Mouse (Mus musculus) T-helper 1 cell (primary cell): ENCODE data around the gene Hnrnpr.

Experiments
- in situ Hi-C: fragments of 300-600 bp; cut with MboI, MseI; formaldehyde crosslinking; loops from one replicate; pipeline ENCODE4 v1.15.1; 2025; ENCODE audit warnings: high pct_unique_total_duplicates

Hnrnpr gene

DNA sequence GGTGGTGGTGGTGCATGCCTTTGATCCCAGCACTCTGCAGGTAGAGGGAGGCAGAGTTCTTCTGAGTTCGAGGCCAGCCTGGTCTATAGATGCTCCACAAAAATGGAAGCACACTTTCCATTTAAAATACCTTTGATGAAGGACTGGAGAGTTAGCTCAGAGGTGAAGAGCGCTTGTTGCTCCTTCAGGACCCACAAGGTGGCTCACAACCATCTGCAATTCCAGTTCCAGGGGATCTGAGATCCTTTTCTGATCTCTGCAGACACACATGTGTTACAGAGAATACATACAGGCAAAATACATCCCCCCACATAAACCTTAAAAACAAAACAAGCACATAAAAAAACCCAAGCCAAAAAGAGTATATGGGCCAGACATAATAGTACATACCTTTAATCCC is 2.4 kb upstream of the Hnrnpr start:
- in situ Hi-C loops = no loop called here

DNA sequence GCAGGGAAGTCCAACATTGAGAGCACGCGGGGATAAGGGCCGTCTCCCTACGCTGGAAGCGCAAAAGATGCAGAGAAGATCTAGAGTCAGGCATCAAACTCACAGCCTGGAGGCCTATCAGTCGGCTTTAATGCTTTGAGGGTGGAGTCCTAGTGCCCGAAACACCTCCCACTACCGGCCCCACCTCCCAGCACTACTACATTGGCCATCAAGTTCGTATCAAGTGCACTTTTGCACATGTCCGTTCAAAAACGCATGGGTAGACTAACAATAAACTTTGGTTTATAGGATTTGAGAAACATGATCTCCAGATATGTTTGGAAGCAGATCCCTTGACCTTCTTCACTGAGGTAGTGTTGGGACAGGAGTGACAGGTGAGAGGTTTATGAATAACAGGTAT is 962 bp upstream of the Hnrnpr start:
- in situ Hi-C loops = no loop called here

DNA sequence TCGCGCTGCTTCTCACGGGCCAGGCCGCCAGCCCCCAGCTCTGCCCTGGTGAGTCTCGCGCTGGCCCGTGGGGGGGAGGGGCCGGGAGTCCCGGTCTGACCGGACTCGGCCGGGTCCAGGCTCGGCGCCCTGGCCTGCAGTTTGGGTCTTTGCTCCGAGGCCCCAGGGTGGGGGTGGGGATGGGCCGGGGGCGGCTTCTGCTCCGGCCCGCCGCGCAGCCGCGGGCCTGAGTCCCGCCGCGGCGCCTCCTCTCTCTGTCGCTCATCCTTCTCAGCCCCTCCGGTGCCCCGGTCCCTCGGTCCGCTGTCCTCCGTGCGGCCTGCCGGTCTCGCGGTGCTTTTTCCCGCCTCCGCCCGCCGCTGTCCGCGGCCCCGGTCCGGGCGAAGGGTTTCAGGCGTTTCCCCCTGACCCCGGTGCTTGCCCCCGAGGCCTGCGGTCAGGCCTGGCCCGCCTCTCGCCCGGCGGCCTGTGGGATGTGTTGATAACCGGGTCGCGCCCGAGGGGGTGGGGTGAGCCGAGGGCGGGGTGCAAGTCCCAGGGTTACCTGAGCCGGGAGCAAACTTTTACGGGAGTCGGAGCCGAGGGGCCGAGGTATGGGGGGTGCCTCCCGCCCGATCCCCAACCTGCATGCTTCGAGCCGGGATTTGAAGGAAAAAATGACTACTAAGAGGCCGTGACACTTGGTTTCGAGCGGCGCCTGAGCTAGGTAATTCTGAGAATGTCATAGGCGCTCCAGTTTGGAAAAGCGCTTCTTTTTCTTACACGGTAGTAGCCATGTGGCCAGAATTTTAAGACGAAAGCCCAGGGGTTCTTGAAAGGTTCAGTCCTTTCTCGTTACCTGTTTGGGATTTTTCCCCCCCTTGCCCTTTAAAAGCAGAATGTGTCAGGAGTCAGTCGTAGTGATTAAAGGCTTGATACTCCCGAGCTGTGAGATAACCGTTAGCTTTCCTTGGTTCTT is 579 bp downstream of the Hnrnpr start:
- in situ Hi-C loops = no loop called here

DNA sequence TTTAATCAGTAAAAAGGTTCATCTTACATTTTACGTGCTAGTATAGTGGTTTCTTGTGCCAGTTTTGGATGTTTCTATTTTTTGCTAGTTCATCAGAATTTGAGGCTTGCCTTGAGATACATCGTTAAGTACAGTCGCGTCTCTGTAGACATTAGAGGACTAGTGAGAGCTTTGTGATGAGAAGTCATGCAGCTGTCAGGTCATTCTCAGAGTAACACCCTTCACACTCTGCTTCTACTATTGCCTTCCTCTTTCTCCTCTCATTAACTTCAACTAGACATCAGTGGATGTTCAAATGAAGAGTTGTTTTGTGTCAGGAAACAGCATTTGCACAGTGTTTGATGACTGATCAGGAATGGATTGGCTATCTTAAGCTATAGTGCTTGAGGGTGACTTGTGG is 1.9 kb downstream of the Hnrnpr start:
- in situ Hi-C loops = no loop called here

DNA sequence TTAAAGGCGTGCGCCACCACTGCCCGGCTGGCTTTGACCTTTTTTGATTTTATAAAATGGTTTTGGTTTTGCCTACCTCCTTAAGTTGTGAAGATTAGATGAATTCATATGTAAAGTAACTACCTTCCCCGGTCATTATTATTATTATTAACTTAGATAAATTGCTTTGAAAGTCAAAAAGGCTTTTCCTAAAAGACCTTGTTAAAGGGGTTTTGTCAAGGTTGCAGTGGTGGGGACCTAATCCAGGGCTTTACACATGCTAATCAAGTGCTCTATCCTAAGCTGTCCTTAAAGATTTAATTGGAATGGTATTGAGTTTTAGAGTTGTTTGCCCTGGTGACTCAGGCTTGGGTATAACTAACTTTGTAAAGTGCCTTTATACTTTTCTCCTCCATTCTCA is 6.9 kb downstream of the Hnrnpr start:
- in situ Hi-C loops = no loop called here

DNA sequence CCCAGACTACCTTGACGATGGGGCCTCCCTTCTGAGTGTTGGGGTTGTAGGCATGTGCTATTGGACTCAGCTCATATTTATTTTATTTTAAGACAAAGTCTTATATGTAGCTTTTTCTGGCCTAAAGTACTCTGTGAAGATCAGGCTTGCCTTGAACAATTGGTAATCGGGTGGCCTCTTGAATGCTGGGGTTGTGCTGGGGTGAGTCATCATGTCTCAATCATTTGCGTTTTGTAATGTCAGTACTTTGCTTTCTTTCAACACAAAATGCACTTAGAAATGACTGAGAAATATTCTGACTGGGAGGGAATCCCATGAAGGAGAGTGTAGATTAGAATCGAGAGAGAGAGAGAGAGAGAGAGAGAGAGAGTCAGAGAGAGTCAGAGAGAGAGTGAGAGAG is 9.3 kb downstream of the Hnrnpr start:
- in situ Hi-C loops = no loop called here

DNA sequence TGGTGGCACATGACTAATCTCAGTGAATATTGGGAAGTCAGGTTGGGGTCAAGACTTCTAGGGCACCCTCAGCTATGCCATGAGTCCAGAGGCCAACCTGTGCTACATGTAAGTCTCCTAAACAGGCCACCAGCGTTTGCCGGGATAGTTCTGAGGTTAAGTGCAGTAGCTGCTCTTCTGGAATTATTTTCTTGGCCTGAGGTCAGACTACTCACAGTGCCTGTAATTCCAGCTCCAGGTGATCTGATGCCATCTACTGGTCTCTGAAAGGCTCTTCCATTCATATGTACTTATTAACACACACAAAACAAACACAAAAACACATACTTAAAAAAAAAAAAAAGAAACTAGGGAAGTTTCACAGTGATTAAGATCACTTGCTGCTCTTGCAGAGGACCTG is 13.5 kb downstream of the Hnrnpr start:
- in situ Hi-C loops = no loop called here

DNA sequence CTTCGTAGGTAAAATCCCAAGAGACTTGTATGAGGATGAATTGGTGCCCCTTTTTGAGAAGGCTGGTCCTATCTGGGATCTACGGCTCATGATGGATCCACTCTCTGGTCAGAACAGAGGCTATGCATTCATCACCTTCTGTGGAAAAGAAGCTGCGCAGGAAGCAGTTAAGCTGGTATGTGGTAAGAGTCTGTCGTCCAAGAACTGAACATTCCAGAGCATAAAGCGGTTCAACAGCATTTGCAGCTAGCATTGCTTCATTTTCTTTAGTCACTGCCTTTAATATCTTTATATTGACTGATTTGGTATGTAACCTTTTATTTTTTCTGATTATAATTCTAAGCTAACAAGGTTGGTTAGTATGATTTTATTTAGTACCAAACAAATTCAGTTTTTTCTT is 16.5 kb downstream of the Hnrnpr start:
- in situ Hi-C loops = no loop called here

DNA sequence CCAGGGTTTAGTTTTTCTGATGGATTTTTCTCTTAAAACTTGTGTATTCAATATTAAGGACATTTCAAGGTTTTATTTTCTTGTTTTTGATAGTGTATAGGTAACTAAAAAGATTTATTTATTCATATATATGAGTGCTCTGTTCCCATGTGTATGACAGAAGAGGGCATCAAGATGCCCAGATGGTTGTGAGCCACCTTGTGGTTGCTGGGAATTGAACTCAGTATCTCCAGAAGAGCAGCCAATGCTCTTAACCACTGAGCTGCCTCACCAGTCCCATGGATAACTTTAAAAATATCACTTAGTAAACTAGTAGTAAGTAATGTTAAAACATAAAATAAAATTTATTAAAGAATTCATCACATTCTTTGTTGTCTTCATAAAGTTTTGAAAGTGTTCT is 17.4 kb downstream of the Hnrnpr start:
- in situ Hi-C loops = no loop called here

DNA sequence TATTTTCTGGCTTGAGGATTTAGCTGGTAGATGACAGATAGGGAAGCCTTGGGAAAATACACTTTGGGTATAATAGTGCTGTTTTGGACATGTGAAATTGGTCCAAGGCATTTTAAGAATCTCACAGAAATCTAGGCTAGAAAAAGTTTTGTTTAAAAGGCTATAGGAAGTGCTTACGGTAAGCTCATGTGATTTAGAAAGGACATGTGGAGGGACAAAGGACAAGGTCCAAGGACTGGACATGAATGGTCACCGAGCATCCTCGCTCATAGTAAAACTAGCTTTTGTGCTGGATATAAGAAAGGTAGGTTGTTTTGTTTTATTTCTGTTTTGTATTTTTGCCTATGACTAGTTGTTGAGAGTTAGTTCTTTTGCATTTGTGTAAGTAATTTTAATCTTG is 21.0 kb downstream of the Hnrnpr start:
- in situ Hi-C loops = no loop called here

DNA sequence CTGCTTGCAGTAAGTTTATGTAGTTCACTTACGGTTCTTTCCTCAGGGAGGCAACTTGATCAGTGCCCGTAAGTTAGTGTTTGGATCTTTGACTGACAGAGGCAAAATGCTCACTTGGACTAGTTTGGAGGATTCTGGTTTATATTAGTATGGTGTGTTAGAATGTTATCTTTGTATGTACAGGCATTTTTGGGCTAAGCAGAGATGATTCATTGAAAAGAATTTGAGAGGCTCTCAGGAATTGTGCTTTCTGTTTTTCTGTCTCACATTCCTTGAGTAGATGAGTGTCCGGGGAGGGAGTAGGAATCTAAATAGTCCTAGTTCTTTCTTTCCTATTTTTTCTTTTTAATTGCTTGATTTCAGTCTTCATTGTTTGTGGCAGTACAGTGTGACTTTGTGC is 22.4 kb downstream of the Hnrnpr start:
- in situ Hi-C loops = no loop called here

DNA sequence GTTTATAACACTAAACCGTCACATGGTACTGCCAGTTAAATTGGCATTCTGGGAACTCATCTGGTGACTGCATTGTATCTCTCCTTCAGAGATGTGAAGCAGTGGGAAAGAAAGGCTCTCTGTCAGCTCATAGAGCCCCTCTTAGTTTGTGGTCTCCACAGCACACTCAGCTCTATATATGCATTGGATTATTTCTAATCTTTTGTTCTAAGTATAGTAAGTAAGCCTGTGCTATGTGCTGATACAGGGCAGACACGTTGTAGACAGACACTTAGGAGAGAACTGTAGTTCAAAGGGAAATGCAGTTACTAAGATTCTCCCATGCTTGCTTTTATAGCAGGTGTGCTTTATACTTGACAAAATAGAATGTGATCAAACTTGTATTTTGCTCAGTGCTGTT is 24.3 kb downstream of the Hnrnpr start:
- in situ Hi-C loops = no loop called here

DNA sequence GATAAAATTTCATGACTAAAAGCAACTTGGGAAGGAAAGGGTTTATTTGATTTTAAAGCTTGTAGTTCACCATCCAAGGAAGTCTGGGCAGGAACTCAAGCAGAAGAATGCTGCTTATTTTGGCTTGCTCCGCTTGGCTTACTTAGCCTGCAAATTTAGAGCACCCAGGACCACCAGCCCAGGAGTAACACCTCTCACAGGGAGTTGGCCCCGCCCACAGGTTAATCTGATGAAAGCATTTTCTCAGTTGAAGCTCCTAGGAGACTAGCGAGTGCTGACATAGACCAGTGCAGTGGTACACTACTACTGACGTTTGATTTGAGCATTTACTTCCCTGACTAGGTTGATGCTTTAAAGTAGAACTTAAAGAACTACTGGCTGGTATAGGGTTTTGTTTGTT is 26.4 kb downstream of the Hnrnpr start:
- in situ Hi-C loops = no loop called here

DNA sequence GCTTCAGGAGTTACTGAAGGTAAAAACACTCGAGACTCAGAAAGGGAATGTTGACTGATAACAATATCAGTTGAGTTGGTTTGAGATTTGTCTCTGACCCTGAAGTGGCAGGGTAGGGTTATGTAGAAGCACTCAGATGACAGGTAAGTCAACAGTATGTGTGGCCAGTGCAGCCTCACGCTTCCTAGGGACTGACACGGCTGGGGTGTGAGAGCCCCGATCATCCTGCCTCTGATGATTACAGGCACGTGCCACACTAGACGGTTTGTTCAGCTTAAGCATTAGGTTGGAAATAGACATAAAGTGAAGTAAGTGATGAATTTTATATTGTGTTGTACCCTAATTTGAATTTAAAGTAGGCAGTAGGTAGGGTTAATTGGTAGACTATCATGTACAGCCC is 38.9 kb downstream of the Hnrnpr start:
- in situ Hi-C loops = no loop called here

DNA sequence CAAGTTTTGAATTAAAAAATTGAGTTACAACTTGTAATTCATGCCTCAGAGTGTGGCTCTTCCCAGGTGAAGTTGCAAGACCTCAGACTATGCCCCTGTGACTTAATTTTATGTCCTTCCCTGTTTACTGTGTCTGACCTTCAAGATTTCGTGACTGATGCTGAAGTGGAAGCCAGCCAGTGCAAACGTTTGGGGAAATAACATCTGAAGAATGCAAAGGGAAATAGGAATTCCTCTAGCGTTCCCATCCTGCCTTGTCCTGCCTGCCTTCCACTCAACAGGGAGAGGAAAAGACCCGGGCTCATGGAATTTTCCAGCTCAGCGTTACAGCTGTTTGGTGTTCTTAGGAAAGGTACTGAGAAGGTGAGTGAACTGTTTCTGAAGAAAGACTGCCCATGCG is 46.3 kb downstream of the Hnrnpr start:
- in situ Hi-C loops = no loop called here

DNA sequence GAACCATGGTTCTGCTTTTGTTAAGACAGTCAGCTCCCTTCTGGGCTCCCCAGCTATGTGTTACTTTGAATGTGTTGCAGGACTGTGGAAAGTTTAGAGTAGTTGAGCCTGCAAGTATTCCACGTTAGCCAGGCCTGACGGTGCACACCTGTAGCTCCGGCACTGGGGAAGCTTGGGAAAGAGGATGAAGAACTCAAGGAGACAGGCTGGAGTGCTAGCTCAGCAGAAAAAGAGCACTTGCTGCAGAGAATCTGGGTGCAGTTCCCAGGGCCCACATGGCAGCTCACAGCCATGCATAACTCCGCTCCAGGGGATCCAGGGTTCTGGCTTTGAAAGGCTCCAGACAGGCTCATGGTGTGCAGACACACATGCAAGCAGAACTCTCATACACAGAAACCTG is 46.7 kb downstream of the Hnrnpr start:
- in situ Hi-C loops = no loop called here

DNA sequence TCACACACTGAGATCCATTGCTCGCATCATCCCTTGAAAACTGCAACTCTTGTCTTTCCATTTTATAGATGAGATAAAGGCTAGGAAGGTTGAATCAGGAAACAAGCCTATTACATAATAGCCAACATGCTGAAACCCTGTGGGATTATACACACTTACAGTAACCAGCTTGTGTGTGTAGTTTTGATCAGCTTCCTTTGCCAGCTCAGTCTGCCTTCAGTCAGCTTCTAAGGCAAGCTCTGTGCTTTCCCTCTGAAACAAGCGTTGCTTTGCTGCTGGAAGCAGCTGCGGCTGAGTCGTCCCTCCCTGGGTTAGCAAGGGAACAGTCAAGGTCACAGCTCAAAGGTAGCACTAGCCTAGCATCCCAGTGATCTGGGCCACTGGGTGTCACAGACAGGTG is 57.1 kb downstream of the Hnrnpr start:
- in situ Hi-C loops = no loop called here

DNA sequence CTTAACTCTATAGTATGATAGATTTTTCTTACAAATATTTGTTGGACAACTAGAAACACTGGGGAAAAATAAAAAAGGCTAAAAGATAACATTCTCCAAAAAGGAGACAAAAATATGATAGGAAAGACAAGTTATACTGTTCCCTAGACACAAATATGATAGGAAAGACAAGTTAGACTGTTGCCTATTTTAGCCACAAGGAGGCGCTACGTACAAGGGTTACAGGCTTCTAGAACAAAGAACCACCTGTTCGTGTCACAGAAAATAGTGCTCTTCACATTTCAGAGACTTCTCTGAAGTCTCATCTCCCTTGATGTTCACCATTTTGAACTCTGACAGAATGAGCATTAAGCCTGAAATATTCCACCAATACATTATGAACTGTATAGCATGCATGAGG is 59.0 kb downstream of the Hnrnpr start:
- in situ Hi-C loops = loop anchor here (5.0 kb wide), 1 partner anchor 253 kb away; the partner anchor contains the start of gene Lactbl1

DNA sequence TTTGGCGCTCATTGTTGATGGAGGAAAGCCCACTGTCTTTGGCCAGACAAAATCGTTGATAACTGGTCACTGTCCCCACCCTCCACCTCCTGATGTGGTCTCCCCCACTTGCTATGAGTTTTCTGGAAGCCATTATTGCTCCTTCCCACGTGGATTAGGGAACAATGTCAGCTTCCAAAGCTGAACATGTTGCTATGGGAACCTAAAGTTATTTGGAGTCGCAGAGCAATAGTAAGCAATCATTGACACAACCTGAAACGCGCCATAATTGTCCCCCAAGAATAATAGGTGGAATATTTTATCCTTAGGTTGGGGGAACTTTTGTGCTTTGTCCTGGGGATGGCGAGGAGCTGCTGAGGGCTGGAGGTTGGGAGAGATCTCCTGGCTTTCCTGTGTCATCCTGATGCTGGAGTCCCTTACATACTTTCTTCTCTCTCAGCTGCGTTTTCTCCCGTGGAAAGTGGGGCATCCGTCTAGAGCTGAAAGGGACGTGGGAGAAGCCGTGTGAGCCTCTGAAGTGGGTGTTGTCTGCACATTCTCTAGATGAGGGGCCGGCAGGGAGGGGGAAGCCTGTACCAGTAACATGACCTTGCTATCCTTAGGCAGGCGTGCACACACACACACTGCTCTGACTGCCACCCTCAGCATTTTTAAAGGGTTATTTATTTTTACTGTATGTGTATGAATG is 62.9 kb downstream of the Hnrnpr start:
- in situ Hi-C loops = loop anchor here (5.0 kb wide), 1 partner anchor 249 kb away; the partner anchor contains the start of gene Lactbl1

DNA sequence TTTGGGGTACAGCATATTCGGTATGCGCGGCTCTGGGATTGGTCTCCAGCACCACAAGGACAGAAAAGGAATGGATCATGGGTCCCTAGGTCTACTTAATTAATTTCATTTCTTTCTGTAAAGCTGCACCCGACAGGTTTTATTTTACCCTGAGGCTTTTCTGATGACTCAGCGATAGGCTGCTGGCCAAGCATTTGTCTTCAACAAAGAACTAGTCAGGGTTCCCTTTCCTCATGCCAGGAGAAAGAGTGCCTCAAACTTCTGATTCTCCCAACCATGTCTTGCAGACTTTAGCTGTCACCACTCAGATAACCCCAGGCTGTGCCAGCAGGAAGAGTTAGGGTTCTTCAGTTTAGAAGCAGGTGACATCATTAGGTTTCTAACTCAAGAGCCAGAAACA is 66.3 kb downstream of the Hnrnpr start:
- in situ Hi-C loops = loop anchor here (25.0 kb wide), 1 partner anchor 840 kb away; no protein-coding TSS in a partner anchor

DNA sequence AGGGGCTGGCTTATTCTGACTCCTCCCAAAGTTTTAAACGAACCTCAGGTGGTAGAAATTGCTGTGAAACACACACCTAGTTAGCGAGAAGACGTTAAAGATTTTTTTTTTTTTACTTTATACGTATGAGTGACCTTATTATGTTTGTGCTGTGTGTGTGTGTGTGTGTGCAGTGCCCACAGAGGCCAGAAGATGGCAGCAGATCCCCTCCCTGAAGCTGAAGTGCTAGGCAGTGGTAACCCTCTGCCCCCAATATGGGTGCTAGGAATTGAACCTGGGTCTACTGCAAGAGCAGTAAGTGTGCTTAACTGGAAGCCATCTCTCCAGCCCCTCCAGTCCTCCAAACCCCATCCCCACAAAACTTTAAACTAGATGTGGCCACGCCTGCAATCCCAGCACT is 72.3 kb downstream of the Hnrnpr start:
- in situ Hi-C loops = loop anchor here (25.0 kb wide), 1 partner anchor 846 kb away; no protein-coding TSS in a partner anchor

DNA sequence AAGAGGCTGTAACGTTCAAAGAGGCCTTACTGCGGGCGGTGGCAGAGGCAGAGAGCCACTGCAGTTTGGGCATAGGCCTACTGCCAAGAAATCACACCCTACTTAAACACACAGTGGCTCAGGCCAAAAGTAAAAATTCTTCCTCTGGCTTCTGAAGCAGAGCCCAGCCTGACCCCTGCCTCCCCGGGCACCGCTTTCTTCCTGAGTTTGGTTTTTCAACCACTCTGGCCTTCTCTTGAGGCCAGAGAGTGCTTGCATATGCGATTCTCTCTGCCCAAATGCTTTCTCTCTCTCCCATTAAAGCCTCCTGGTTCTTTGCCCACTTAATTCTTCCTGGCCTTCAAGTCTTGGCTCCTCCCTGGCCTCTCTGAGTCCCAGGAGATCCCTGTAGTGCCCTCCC is 73.1 kb downstream of the Hnrnpr start:
- in situ Hi-C loops = loop anchor here (25.0 kb wide), 1 partner anchor 847 kb away; no protein-coding TSS in a partner anchor

DNA sequence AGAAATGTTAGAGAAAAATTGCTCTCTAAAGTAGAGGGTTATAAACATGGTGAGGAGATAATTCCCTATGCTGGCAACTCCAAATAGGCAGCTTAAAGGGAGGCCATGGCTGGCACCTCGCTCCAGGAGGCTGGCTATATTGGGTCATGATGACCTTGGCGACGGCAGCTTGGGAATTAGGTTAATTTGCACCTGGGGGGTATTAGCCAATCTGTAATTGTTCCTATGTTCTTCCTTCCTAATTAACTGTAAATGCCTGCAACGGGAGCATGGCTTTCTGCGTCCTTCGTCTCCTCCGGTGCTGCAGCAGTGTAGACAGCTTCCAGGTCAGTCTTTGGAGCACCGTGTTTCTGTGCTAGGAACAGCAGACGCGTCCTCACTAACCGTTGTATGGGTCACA is 76.5 kb downstream of the Hnrnpr start:
- in situ Hi-C loops = loop anchor here (25.0 kb wide), 1 partner anchor 850 kb away; no protein-coding TSS in a partner anchor
